In genomic region chr1:75180105-75180590, GRCm38 (mm10) we compare ENCODE assay signal across 8 mouse cellular contexts. TPM values are rescaled to one million over a fixed set of nuclear protein-coding genes. Genes with fewer than 3 reads are reported as not detected.
DNase-seq lines count a peak whose midpoint lies in the region; ATAC-seq and TF ChIP-seq lines count a peak whose summit lies in the region.

Gene Abcb6 (minus strand): TSS chr1:75180392.

- peak within 1 kb of the TSS; percentile 73 for H3K4me3 ChIP-seq in cortical plate, adult 2 months (ENCODE audit: insufficient read depth, low read length)

- TF ChIP-seq POLR2A in cortical plate, adult 2 months (IDR thresholded peaks at IDR 0.05; ENCODE audit: extremely low read depth, insufficient read depth, low read length): peak; percentile 75

- DNase-seq in gastrocnemius, postnatal 10 days: peak; percentile 83
- peak; percentile 89 for DNase-seq in induced T-regulatory cell, adult 2 months (ENCODE audit: low read depth)
- DNase-seq in left cerebral cortex, adult 9 months (ENCODE audit: low spot score in 2 of 2): peak; percentile 89 to 95
- DNase-seq in right cerebral cortex, postnatal 25 days: peak; percentile 91
- DNase-seq in urinary bladder, postnatal 4 days (ENCODE audit: low spot score in 2 of 2): peak; percentile 81 to 88

- peak; percentile 95 for ATAC-seq in activated CD4-positive, CD25-positive, alpha-beta regulatory T cell, adult 4 months
- peak; percentile 85 for ATAC-seq in megakaryocyte progenitor cell, adult 5-6 weeks (replicated peaks; ENCODE audit: poor library complexity)

- no peak for TF ChIP-seq CTCF in cortical plate, adult 2 months (IDR thresholded peaks at IDR 0.05; ENCODE audit: extremely low read depth, insufficient read depth, low read length)

- 0 out of 2 replicates have a peak within 1 kb of the TSS, but pooled peaks have one; percentile 8 for H3K27ac ChIP-seq in cortical plate, adult 2 months (ENCODE audit: insufficient read depth, low read length)

- H3K4me1 ChIP-seq in cortical plate, adult 2 months (ENCODE audit: control insufficient read depth, insufficient read depth, low read length): no peaks in the 10 kb centered on the region

RNA-seq across cellular contexts. Expression of gene Abcb6, which starts in this region (rescaled TPM):
- polyA plus RNA-seq in activated CD4-positive, CD25-positive, alpha-beta regulatory T cell, adult 4 months (2017; shearing (Covaris generic)): 1 to 10 TPM; 1.4 to 2.8 TPM
- 23.8 and 25.7 TPM in 2 replicates for polyA plus RNA-seq in cortical plate, adult 2 months (2012; rRNA removed)
- total RNA-seq in gastrocnemius, postnatal 10 days (2021): 10 to 100 TPM; 20.8 to 24.2 TPM
- total RNA-seq in megakaryocyte progenitor cell, adult 5-6 weeks (2015): 10.0 and 12.8 TPM in 2 replicates
- total RNA-seq in megakaryocyte progenitor cell, adult 5-6 weeks (2017): 10.3 and 14.8 TPM in 2 replicates

Comparison
In these comparisons a context has a peak if more than half of its experiments do, and no peak if none do; other contexts are left out.
1. Peak in every context shown above with its lines: DNase-seq, ATAC-seq, H3K4me3 ChIP-seq and H3K27ac ChIP-seq.